In genomic region chr12:15111049-15111448, GRCm38 (mm10) we compare ENCODE assay signal across 16 mouse cellular contexts.
"Had no signal": no experiment of that assay in that cellular context is flagged by ENCODE, and none has a peak within 500 bp of the region (broad histone marks: within the 10 kb centered on the region; RNA-seq: fewer than 3 reads in every experiment).

No protein-coding gene starts in this region.

- H3K27me3 ChIP-seq: neural tube, embryonic 13.5 days; neural tube, embryonic 15.5 days; stomach, embryonic 15.5 days had no signal

- H3K4me2 ChIP-seq: neural tube, embryonic 13.5 days; neural tube, embryonic 15.5 days; stomach, embryonic 15.5 days had no signal

- H3K27ac ChIP-seq: neural tube, embryonic 13.5 days; neural tube, embryonic 15.5 days; stomach, embryonic 15.5 days; stomach, postnatal 0 days had no signal

- H3K9ac ChIP-seq: neural tube, embryonic 13.5 days; neural tube, embryonic 15.5 days; stomach, embryonic 15.5 days had no signal

- H3K4me3 ChIP-seq: neural tube, embryonic 13.5 days; neural tube, embryonic 15.5 days; stomach, embryonic 15.5 days had no signal

- DNase-seq: retina, postnatal 1 day; right cerebral cortex, adult 18-20 months; right cerebral cortex, postnatal 14 days; right cerebral cortex, postnatal 25 days; right cerebral cortex, postnatal 4 days; spleen, adult 18-20 months; thymus, adult 18-20 months; thymus, adult 2 months; thymus, postnatal 14 days; thymus, postnatal 25 days; thymus, postnatal 36 days; thymus, postnatal 4 days had no signal

- H3K4me1 ChIP-seq: neural tube, embryonic 13.5 days; neural tube, embryonic 15.5 days; stomach, embryonic 15.5 days had no signal

- H3K9me3 ChIP-seq: neural tube, embryonic 13.5 days; stomach, embryonic 15.5 days had no signal

- H3K36me3 ChIP-seq: neural tube, embryonic 13.5 days; neural tube, embryonic 15.5 days; stomach, embryonic 15.5 days had no signal
